Mouse (Mus musculus): ENCODE measurements around the gene Cachd1.

- no peak for TF ChIP-seq TAL1 (IDR thresholded peaks at IDR 0.05; ENCODE audit: low read length)
- no peak for TF ChIP-seq GATA1 (IDR thresholded peaks at IDR 0.05; ENCODE audit: low read length)
These were observed 295.1 kb downstream of the Cachd1 start for GRCm38 (mm10) chr4:101071570-101071969.

Data from erythroblast, embryonic 14.5 days (primary cell).